Mouse (Mus musculus): Measurements from ENCODE around the gene Acap2.

DNA sequence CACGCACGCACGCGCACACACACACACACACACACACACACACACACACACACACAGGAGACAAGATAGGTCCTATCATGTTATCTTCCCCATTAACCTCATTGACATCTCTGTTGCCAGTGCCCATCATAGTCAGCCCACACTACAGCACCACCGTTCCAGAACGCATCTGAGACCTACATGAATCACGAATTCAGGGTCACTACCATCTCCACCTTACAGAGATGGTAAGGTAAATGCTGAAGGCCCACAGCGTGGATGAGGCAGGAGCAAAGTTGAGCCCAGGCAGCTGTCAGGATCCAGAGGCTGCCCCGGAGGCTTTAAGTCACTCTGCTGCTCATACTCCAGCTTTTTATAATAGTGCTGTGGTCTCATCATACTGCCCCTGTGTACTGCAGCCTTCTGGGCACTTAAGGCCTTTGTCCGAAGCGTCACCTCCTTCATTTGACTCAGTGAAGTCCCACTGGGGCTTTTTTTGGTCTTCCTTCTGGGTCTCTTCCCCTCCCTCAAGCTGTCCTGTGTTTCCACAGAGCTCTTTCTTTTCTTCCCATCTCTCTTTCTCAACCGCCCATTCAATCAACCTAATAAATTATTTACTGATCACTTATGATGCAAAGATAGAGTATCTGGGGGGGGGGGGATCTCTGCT lies 33.9 kb upstream of the Acap2 start:
- no peak for TF ChIP-seq CTCF (IDR thresholded peaks at IDR 0.05; ENCODE audit: low read depth)
- TF ChIP-seq EP300 (IDR thresholded peaks at IDR 0.05; ENCODE audit: low read depth): no peak

All from heart, postnatal 0 days (tissue).